Mouse (Mus musculus) CH12.LX (cell line): ENCODE data around the gene Fgfbp3.

Experiments
- CTCF ChIP-seq, 2 experiments: IDR thresholded peaks in 1 of 2; conservative IDR thresholded peaks in 1 of 2; 2 replicates each; pipeline ENCODE4 v1.5.1; 2011 to 2012; ENCODE audit warnings: low read depth in 2 of 2, low read length in 2 of 2, improper control_type of control experiment in 1 of 2, inconsistent platforms in 1 of 2, mild to moderate bottlenecking in 1 of 2, moderate library complexity in 1 of 2
- MAFK ChIP-seq: IDR thresholded peaks from 2 replicates; pipeline ENCODE4 v1.6.1; 2011; ENCODE audit warnings: low read length, improper control_type of control experiment; ENCODE audit not compliant: insufficient replicate concordance
- POLR2A ChIP-seq: IDR thresholded peaks from 2 replicates; pipeline ENCODE4 v1.6.1; 2011; ENCODE audit warnings: low read depth, mild to moderate bottlenecking, improper control_type of control experiment, low read length
- ZKSCAN1 ChIP-seq: IDR thresholded peaks from 2 replicates; pipeline ENCODE4 v1.6.1; 2012; ENCODE audit warnings: low read depth, inconsistent platforms, low read length, improper control_type of control experiment, borderline replicate concordance

- TF ChIP-seq POLR2A, result no peak
- no peak for TF ChIP-seq ZKSCAN1
- no peak for TF ChIP-seq MAFK
- TF ChIP-seq CTCF (conservative IDR thresholded peaks at IDR 0.05 in 1 of 2, IDR thresholded peaks at IDR 0.05 in 1 of 2; ENCODE audit: low read depth in 2 of 2, low read length in 2 of 2), result no peak
Observed at GRCm38 (mm10) chr19:36958331-36958730, 38.9 kb upstream of the Fgfbp3 start.
